Mouse (Mus musculus): ENCODE measurements around the gene 2310034G01Rik. TPM values are rescaled to one million over a fixed set of nuclear protein-coding genes. Genes with fewer than 3 reads are reported as not detected.
A peak's percentile ranks its signal among the peaks of the same experiment; 100 is the strongest.

Gene 2310034G01Rik
- polyA plus RNA-seq, 1 experiment from 2014 or later, result 1.4 TPM

DNA sequence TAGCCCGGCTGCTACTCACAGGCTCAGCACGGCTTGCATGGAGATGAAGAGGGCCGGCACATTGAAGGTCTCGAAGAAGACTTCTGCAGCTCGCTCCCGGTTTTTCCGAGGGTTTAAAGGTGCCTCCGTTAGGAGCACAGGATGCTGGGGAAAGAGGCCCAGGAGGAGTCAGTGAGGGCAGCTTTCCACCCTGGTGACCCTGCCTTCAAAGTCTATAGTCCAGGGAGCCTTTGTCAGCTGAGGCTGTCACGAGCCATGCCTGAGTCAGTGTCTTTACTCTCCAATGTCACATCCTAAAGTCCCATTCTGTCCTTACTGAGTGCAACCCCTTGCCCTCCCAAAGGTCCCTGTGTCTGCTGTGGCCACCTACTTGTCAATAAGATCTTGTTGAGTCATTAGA, 32.2 kb upstream of the 2310034G01Rik start:
- no peaks in the 10 kb centered on the region for H3K9me3 ChIP-seq
- H3K27ac ChIP-seq, result no peak overlapping the region
- no peaks in the 10 kb centered on the region for H3K4me1 ChIP-seq (replicated peaks)
- H3K27me3 ChIP-seq (ENCODE audit: insufficient read depth, poor library complexity, severe bottlenecking), result no peaks in the 10 kb centered on the region
- H3K36me3 ChIP-seq, result peaks cover 99% of the 10 kb centered on the region
- WGBS, result 90% methylated on average over 9 of the region's 9 CpGs
- no peak overlapping the region for H3K4me3 ChIP-seq
- DNase-seq (ENCODE audit: low spot score), result no peak

DNA sequence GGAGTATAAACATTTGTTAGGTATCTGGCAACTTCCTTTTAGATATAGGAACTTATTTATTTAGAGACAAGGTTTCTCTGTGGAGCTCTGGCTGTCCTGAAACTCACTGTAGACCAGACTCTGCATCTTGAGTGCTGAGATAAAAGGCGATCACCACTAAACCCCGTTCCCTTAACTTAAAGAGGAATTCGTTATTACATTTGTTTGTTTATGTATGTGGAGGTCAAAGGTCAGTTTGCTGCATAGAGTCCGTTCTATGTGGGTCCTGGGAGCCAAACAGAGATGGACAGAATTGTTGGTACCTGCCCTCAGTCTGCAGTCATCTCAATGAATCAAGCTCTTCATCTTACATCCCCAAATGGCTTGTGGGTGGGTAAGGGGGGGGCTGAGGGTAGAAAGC, 25.8 kb upstream of the 2310034G01Rik start:
- Histone ChIP-seq H3K36me3 (peaks cover 54% of the 10 kb centered on the region), H3K4me1 (replicated peaks) (peaks cover 11% of the 10 kb centered on the region), H3K27ac (no peak overlapping the region), H3K4me3 (no peak overlapping the region), H3K27me3 (ENCODE audit: insufficient read depth, poor library complexity, severe bottlenecking) (no peaks in the 10 kb centered on the region), H3K9me3 (no peaks in the 10 kb centered on the region)
- 68% methylated on average over 4 of the region's 4 CpGs for WGBS
- DNase-seq (ENCODE audit: low spot score), result no peak

DNA sequence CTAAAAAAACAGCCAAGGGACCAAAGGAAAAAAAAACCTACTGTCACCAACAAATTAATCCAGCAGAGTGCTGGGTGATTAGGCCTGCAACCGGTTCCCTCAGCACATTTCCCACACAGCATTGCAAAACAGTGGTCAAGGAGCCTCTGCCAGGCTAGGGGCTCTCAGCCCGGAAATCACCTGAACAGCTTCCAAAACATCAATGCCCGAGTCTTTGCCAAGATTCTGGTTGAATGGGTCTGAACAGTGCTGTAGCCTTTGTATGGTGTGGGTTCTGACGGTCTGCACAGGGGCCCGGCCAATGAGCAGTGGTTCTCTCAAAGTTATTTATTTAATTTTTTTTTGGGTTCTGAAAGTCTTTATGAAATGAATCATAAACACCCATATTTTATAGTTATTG, 25.4 kb upstream of the 2310034G01Rik start:
- Histone ChIP-seq H3K36me3 (peaks cover 50% of the 10 kb centered on the region), H3K27ac (no peak overlapping the region), H3K4me1 (replicated peaks) (peaks cover 11% of the 10 kb centered on the region), H3K27me3 (ENCODE audit: insufficient read depth, poor library complexity, severe bottlenecking) (no peaks in the 10 kb centered on the region), H3K9me3 (no peaks in the 10 kb centered on the region), H3K4me3 (no peak overlapping the region)
- DNase-seq (ENCODE audit: low spot score), result no peak
- WGBS, result 77% methylated on average over 5 of the region's 5 CpGs

DNA sequence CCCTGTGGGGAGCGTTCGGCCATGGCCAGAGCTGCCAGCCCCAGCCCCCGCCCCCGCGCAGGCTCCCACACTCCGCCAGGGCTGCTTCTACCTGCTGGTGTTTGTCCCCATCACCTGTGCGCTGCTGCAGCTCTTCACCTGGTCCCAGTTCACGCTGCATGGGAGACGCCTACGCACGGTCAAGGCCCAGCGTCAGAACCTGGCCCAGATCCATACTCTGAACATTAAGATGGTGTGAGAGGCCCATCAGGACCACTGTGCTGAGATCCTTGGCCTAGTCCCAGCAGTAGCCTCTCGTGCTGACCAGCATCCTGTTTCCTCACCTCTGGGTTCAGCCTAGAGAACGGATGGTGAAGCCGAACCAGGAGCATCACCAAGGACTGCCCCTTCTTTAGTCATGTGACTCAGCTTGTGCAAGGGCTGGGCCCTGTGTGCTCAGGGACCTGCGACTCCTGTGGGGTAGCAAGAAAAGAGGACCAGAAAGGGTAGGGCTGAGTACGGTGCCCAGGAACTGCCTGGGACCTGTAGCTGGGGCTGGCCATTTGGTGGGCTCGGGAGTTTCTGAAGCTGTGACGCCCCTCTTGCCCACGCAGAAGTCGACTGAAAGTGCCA, 24.5 kb upstream of the 2310034G01Rik start:
- H3K36me3 ChIP-seq, result peaks cover 41% of the 10 kb centered on the region
- no peak overlapping the region for H3K4me3 ChIP-seq
- peaks cover 11% of the 10 kb centered on the region for H3K4me1 ChIP-seq (replicated peaks)
- no peaks in the 10 kb centered on the region for H3K9me3 ChIP-seq
- 46% methylated on average over 21 of the region's 21 CpGs for WGBS
- H3K27ac ChIP-seq, result peak overlapping the region; percentile 6; the same call in 1 of the 2 replicates
- H3K27me3 ChIP-seq (ENCODE audit: insufficient read depth, poor library complexity, severe bottlenecking), result no peaks in the 10 kb centered on the region
- DNase-seq (ENCODE audit: low spot score), result peak; percentile 18

DNA sequence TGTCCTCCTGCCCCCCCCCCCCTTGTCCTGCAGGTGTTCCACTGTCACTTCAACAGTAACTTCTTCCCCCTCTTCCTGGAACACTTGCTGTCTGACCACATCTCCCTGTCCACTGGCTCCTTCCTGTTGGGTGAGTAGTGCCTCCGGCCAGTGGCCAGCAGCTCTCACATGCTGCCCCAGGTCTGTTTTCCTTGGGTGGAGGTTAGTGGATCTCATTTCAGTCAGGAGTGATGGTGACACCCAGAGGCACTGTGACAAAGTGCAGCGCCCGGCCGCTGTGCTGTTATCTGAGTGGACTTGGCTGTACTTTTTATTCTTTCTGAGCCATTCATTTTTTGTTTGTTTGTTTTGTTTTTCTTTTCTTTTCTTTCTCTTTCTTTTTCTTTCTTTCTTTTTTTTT, 19.1 kb upstream of the 2310034G01Rik start:
- 0 out of 2 replicates have a peak, but pooled peaks cover 5% of the 10 kb centered on the region for H3K36me3 ChIP-seq
- no peak overlapping the region for H3K27ac ChIP-seq
- DNase-seq (ENCODE audit: low spot score), result peak; percentile 51
- peaks cover 2% of the 10 kb centered on the region for H3K4me1 ChIP-seq (replicated peaks)
- no peaks in the 10 kb centered on the region for H3K27me3 ChIP-seq (ENCODE audit: insufficient read depth, poor library complexity, severe bottlenecking)
- WGBS, result 32% methylated on average over 4 of the region's 4 CpGs
- no peak overlapping the region for H3K4me3 ChIP-seq
- H3K9me3 ChIP-seq, result no peaks in the 10 kb centered on the region

DNA sequence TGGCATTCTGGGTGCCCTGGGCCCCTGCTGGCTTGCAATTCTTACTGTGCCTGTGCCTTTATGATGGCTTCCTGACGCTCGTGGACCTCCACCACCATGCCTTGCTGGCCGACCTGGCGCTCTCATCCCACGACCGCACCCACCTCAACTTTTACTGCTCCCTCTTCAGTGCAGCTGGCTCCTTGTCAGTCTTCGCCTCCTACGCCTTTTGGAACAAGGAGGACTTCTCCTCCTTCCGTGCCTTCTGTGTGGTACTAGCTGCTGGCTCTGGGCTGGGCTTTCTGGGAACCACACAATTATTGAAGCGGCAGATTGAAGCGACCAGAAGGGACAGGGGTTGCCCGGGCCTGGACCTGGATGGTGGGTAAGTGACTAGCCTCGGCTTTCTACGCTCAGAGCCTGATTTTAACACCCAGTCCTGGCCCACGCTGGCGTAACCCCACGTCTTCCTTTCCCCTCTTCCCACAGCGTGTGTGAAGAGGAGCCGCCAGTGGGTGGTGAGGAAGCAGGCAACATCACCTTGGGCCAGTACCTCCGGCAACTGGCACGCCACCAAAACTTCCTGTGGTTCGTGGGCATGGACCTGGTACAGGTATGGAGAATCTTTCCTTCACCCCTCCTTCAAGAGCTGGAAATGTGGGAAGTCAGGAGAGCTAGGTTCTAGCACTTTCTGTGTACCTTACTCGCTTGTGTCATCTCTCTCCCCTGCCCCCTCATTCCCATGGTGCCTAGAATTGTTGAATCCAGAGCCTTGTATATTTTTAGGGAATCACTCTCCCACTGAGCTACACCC, 17.9 kb upstream of the 2310034G01Rik start:
- WGBS, result 87% methylated on average over 23 of the region's 23 CpGs
- Histone ChIP-seq H3K4me3 (no peak overlapping the region), H3K36me3 (0 out of 2 replicates have a peak, but pooled peaks cover 5% of the 10 kb centered on the region), H3K27me3 (ENCODE audit: insufficient read depth, poor library complexity, severe bottlenecking) (no peaks in the 10 kb centered on the region), H3K4me1 (replicated peaks) (no peaks in the 10 kb centered on the region), H3K27ac (no peak overlapping the region), H3K9me3 (no peaks in the 10 kb centered on the region)
- DNase-seq (ENCODE audit: low spot score), result no peak

DNA sequence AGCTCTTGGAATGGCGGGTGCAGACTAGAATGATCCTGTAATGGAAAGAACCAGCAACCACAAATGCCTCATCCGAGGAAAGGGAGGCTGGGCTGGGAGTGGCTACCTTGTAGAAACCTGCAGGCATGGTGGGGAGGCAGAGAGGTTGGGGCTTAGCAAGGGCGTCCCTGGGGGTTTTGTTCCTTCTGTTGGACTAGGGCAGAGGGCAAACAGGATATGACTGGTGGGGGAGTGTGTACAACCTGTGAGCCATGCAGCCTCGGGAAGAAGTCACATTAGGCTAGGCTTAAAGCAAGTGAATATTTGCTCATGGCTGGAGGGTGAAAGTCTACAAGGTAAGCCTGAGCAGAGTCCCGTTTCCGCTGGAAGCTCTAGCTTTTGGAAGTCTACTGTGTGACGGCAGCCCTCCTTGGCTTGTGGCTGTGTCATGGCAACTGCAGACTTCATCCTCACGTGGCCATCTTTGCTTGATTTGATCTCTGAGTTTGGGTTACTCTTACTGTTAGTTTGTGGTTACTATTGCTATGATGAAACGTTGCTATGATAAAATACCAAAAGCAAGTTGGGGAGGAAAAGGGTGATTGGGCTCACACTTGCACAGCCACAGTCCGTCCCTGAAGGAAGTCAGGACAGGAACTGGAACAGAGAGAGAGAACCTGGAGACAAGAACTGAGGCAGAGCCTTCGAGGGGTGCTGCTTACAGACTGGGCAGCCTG, 13.3 kb upstream of the 2310034G01Rik start:
- WGBS, result 91% methylated on average over 11 of the region's 11 CpGs
- Histone ChIP-seq H3K27me3 (ENCODE audit: insufficient read depth, poor library complexity, severe bottlenecking) (peaks cover 5% of the 10 kb centered on the region), H3K4me3 (no peak overlapping the region), H3K4me1 (replicated peaks) (peaks cover under 1% of the 10 kb centered on the region; the same call in 1 of the 2 replicates), H3K27ac (no peak overlapping the region), H3K9me3 (no peaks in the 10 kb centered on the region), H3K36me3 (no peaks in the 10 kb centered on the region)
- DNase-seq (ENCODE audit: low spot score), result no peak

DNA sequence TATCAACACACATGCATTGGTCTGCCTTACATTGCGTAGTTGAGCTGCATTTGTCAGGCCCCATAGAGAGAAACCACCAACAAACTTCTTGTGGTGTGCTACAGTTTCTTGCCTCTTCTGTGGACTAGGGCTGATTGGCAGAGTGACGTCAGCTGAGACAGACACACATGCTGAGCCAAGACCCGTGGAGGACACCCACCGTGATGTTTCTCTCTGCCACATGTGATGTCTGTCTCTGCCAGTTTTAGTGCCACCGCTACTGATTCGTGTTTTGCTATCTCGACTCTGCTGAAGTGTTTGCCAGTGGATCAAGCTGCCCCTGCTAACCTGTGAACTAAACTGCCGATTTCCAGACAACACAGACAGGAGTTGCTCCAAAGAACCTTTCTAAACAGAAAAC, 12.0 kb upstream of the 2310034G01Rik start:
- no peaks in the 10 kb centered on the region for H3K9me3 ChIP-seq
- H3K4me1 ChIP-seq (replicated peaks), result peaks cover 14% of the 10 kb centered on the region
- no peaks in the 10 kb centered on the region for H3K36me3 ChIP-seq
- no peak for DNase-seq (ENCODE audit: low spot score)
- 85% methylated on average over 8 of the region's 8 CpGs for WGBS
- no peak overlapping the region for H3K27ac ChIP-seq
- H3K4me3 ChIP-seq, result no peak overlapping the region
- peaks cover 18% of the 10 kb centered on the region for H3K27me3 ChIP-seq (ENCODE audit: insufficient read depth, poor library complexity, severe bottlenecking)

DNA sequence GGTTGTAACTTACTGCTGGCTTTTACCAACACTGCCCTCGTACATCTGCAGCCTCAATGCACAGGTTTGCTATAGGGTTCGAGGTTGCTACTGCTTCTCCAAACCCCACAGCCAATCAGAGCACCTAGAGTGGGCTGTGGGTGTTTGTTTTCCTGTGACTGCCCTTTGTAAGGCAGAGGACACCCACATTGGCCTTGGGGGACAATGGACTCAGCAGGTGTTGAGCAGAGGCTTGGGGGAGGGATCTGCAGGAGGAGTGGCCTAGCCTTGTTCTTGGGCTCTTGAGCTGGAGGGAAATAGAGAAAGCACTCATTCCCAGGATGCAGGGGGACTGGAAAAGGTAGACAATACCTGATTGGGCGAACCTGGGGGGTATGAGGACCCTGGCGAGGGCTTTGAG, 8.3 kb upstream of the 2310034G01Rik start:
- Histone ChIP-seq H3K9me3 (no peaks in the 10 kb centered on the region), H3K36me3 (no peaks in the 10 kb centered on the region), H3K4me3 (0 out of 2 replicates have a peak overlapping the region, but pooled peaks have one; percentile 69), H3K27me3 (ENCODE audit: insufficient read depth, poor library complexity, severe bottlenecking) (peaks cover 23% of the 10 kb centered on the region), H3K27ac (no peak overlapping the region), H3K4me1 (replicated peaks) (peaks cover 22% of the 10 kb centered on the region)
- DNase-seq (ENCODE audit: low spot score), result no peak
- 55% methylated on average over 4 of the region's 4 CpGs for WGBS

DNA sequence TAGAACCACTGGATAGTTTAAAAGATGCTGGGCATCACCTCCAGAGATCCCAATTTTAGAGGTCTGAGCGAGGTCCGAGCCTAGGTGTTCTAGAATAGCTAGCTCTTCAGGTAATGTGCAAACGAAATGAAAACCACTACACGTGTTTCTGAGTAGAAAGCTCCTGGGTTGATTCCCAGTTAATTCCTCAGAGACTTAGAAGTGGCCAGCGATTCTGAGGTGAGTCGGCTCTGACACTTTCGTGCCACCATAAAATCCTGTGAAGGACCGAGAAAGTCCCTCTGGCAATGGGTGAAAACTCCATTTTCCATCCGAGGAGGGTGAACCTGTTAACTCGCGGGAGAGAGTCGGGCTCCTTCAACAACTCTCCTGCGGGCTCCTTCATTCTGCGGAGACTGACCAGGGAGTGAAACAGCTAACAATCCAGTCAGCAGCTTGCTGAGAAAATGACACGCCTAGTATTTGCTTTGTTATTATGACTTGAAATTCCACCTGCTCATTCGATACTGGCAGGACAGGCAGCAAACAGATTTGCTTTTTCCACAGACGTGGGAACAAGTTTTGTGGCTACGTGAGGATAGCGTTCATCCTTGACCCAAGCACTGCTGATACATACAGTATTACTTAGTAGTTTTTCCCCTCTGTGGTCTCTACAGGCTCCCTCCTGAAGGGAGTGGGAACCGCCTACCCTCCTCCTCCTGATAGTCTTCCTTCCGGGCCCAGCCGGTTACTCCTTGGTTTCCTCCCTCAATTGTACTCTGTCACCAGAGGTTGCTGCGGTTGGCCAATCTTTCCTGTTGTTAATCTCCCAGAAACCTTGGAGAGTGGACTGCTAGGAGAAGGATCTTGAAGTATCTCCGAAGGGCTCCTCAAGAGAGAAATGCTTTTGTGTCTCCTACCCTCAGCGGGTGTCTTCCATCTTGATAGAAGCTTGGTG, 7.5 kb upstream of the 2310034G01Rik start:
- Histone ChIP-seq H3K9me3 (no peaks in the 10 kb centered on the region), H3K36me3 (no peaks in the 10 kb centered on the region), H3K4me3 (peak overlapping the region; percentile 69), H3K27ac (peak overlapping the region; percentile 83; the same call in 1 of the 2 replicates), H3K27me3 (ENCODE audit: insufficient read depth, poor library complexity, severe bottlenecking) (peaks cover 30% of the 10 kb centered on the region), H3K4me1 (replicated peaks) (peaks cover 22% of the 10 kb centered on the region)
- DNase-seq (ENCODE audit: low spot score), result no peak
- WGBS, result 18% methylated on average over 25 of the region's 25 CpGs

DNA sequence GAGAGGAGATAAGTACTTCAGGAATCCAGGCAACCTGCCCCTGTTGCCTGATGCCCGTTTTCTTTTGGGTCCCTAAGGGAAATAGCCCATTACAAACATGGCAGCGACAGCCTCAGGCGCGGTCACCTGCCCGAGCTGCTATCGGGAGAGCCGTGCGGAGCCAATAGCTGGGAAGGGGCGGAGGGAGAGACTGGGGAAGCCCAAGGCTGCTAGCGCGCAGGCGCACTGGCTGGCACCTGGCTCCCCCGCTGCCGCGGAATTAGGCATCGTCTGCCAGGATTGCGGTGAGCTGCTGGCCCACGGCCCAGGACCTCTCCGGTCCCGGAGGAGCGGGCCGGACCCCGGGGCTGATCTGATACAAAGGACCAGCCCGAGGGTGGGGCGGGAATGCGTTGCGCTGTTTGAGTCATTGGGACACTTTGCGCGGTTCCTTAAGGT, 6.6 kb upstream of the 2310034G01Rik start:
- Histone ChIP-seq H3K27me3 (ENCODE audit: insufficient read depth, poor library complexity, severe bottlenecking) (peaks cover 34% of the 10 kb centered on the region), H3K36me3 (no peaks in the 10 kb centered on the region), H3K27ac (peak overlapping the region; percentile 83), H3K4me1 (replicated peaks) (peaks cover 22% of the 10 kb centered on the region), H3K9me3 (no peaks in the 10 kb centered on the region), H3K4me3 (peak overlapping the region; percentile 69)
- peak; percentile 85 for DNase-seq (ENCODE audit: low spot score)
- under 1% methylated on average over 29 of the region's 29 CpGs for whole genome bisulfite sequencing

DNA sequence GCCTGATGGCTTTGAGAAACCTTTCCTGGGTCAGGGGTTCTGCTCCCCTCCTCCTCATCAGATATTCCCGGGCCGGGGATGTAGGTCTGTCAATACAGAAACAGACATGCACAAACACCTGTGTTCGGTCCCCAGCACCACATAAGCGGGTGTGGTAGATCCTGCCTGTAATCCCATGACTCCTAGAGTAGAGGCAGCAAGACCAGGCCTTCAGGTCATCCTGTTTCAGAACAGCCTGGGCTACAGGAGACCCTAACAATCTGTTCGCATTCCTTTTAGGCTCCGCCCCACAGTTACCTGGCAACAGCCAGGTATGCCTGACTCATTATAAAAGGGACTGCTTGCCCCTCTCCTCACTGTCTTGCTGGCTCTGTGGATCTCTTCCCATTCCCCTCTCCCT, 552 bp downstream of the 2310034G01Rik start:
- DNase-seq (ENCODE audit: low spot score), result no peak
- 24% methylated on average over 6 of the region's 6 CpGs for WGBS
- H3K9me3 ChIP-seq, result no peaks in the 10 kb centered on the region
- no peaks in the 10 kb centered on the region for H3K36me3 ChIP-seq
- H3K27me3 ChIP-seq (ENCODE audit: insufficient read depth, poor library complexity, severe bottlenecking), result peaks cover 70% of the 10 kb centered on the region
- H3K27ac ChIP-seq, result peak overlapping the region; percentile 89; the same call in 1 of the 2 replicates
- peaks cover 22% of the 10 kb centered on the region for H3K4me1 ChIP-seq (replicated peaks)
- peak overlapping the region; percentile 73 for H3K4me3 ChIP-seq
